Mouse (Mus musculus): ENCODE data around the gene Natd1. TPM values are rescaled to one million over a fixed set of nuclear protein-coding genes. Genes with fewer than 3 reads are reported as not detected.
"Not testable (repeated sequence)": the region's sequence is repeated elsewhere in the genome, so short reads cannot be mapped to it uniquely, and the experiment has no call there.

The Natd1 gene
- polyA plus RNA-seq, 1 experiment from 2014 or later: 32.5 TPM

DNA sequence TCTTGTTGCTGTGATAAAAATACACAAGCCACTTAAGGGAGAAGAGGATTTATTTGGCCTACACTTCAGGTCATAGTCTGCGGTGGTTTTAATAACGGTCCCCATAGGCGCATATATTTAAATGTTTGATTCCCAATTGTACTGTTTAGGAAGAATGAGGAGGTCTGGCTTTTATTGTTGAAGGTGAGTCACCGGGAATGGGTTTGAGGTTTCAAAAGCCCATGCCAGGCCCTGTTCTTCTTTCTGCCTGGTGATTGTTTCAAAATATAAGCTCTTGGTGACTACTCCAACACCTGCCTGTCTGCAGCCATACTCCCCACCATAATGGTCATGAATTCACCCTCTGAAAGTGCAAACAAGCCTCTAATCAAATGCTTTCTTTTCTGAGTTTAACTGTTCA, 34.0 kb downstream of the Natd1 start:
- H3K27me3 ChIP-seq (ENCODE audit: control insufficient read depth, insufficient read depth, low read length): no peaks in the 10 kb centered on the region
- H3K36me3 ChIP-seq (replicated peaks; ENCODE audit: control insufficient read depth, insufficient read depth): 0 out of 2 replicates have a peak, but pooled peaks cover 3% of the 10 kb centered on the region
- DNase-seq (ENCODE audit: low spot score) (no peak), ATAC-seq (ENCODE audit: low FRiP score) (no peak)
- H3K9me3 ChIP-seq (ENCODE audit: control insufficient read depth, low read length): no peaks in the 10 kb centered on the region
- 90% methylated on average over 4 of the region's 4 CpGs for WGBS
- H3K4me2 ChIP-seq (replicated peaks): no peak overlapping the region
- H3K4me1 ChIP-seq (replicated peaks; ENCODE audit: control insufficient read depth, insufficient read depth, low read length): peaks cover 20% of the 10 kb centered on the region
- no peak overlapping the region for H3K27ac ChIP-seq
- H3K9ac ChIP-seq: no peak overlapping the region
- no peak overlapping the region for H3K4me3 ChIP-seq (replicated peaks; ENCODE audit: low read length)

DNA sequence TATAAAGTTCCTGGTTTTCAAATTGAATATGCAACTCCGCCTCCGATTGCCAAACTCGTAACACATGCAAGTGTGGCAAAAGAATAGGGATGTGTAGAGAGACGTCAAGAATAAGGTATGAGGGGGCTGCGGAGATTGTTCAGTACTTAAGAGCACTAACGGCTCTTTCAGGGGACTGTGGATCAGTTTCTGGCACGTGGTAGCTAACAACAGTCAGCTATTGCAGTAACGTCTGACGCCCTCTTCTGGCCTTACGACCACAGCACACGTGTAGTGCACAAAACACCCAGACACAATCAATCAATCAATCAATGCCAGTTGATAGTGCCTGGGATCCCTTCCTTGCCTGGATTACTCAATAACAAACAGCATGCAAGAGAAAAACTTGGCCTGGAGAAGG, 35.1 kb downstream of the Natd1 start:
- H3K4me2 ChIP-seq (replicated peaks): peak overlapping the region; percentile 82
- WGBS: under 1% methylated on average over 11 of the region's 11 CpGs
- no peak for ATAC-seq (ENCODE audit: low FRiP score)

DNA sequence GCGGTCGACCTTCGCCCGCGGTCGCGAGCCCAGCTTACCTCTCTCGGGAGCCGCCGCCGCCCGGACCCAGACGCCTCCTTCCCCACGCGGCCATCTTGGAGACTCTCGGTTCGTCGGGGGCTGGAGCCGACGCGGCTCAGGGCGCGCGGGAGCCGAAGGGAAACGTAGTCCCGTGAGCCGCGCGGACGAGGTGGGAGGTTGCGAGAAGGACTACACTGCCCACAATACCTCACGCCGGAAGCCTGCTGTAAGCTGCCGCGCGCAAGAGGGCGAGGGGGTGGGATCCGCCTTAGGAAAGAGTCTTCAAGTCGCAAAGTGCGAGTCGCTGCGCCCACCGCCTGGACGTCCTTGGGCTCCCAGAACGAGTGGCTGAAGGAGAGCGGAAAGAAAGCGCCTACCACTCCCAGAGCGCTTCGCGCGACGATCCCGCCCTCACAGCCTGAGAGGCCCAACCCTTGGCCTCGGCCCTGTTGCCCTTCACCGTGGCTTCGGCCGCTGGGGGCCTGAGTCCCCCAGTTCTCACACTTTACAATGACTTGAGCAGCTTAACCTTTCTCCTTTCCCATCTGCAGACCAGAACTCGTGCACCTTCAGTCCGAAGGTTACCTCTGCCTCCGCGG, 35.8 kb downstream of the Natd1 start, which contains the start of gene Tmem11:
Gene Tmem11, minus strand, starts transcription at position 598 of the 620 bp plus-strand sequence.
- Histone ChIP-seq H3K9ac (peak within 1 kb of the TSS; percentile 78), H3K36me3 (replicated peaks; ENCODE audit: control insufficient read depth, insufficient read depth) (0 out of 2 replicates have a peak, but pooled peaks cover 5% of the 10 kb centered on the region), H3K4me2 (replicated peaks) (peak within 1 kb of the TSS; percentile 82), H3K27me3 (ENCODE audit: control insufficient read depth, insufficient read depth, low read length) (no peaks in the 10 kb centered on the region), H3K4me1 (replicated peaks; ENCODE audit: control insufficient read depth, insufficient read depth, low read length) (peaks cover 26% of the 10 kb centered on the region), H3K9me3 (ENCODE audit: control insufficient read depth, low read length) (no peaks in the 10 kb centered on the region), H3K4me3 (replicated peaks; ENCODE audit: low read length) (peak within 1 kb of the TSS; percentile 95), H3K27ac (peak within 1 kb of the TSS; percentile 88)
- peak; percentile 96 for DNase-seq (ENCODE audit: low spot score)
- ATAC-seq (ENCODE audit: low FRiP score): peak; percentile 99
- under 1% methylated on average over 62 of the region's 62 CpGs for WGBS

More for the DNA sequence above, 35.1 kb downstream of the Natd1 start:
- peak overlapping the region; percentile 88 for H3K27ac ChIP-seq
- H3K27me3 ChIP-seq (ENCODE audit: control insufficient read depth, insufficient read depth, low read length): no peaks in the 10 kb centered on the region
- H3K36me3 ChIP-seq (replicated peaks; ENCODE audit: control insufficient read depth, insufficient read depth): 0 out of 2 replicates have a peak, but pooled peaks cover 5% of the 10 kb centered on the region
- peak overlapping the region; percentile 70 for H3K9ac ChIP-seq
- DNase-seq (ENCODE audit: low spot score): peak; percentile 67
- H3K9me3 ChIP-seq (ENCODE audit: control insufficient read depth, low read length): no peaks in the 10 kb centered on the region
- peaks cover 26% of the 10 kb centered on the region for H3K4me1 ChIP-seq (replicated peaks; ENCODE audit: control insufficient read depth, insufficient read depth, low read length)
- H3K4me3 ChIP-seq (replicated peaks; ENCODE audit: low read length): peak overlapping the region; percentile 95

DNA sequence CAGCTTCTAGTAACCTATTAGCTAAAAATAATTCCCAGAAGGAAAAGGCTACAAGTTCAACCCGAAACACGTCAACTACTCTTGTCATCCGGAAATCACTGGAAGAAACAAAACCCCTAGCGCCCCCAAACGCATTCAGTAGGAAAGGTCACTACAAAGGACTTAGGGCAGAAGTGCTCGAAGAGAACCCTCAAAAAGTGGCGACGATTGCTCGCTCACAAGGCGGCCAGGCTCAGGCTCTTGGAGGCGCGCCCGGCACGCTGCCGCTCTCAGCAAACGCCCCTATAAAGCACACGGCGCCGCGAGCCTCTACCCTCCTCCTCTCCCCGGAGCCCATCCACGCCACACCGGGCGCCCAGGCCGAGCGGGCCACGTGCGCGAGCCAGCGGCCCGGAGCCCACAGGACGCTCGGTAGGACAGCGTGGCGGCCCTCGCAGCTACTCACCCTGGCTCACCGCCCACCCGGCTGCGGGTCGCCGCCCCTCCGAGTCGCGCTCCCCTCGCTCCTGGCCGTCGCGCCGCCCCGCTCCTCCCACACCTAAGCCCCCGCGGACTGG, 36.4 kb downstream of the Natd1 start:
- Histone ChIP-seq H3K9ac (peak overlapping the region; percentile 78), H3K4me1 (replicated peaks; ENCODE audit: control insufficient read depth, insufficient read depth, low read length) (peaks cover 26% of the 10 kb centered on the region), H3K9me3 (ENCODE audit: control insufficient read depth, low read length) (no peaks in the 10 kb centered on the region), H3K36me3 (replicated peaks; ENCODE audit: control insufficient read depth, insufficient read depth) (0 out of 2 replicates have a peak, but pooled peaks cover 5% of the 10 kb centered on the region), H3K27ac (peak overlapping the region; percentile 88), H3K4me3 (replicated peaks; ENCODE audit: low read length) (peak overlapping the region; percentile 95), H3K4me2 (replicated peaks) (peak overlapping the region; percentile 82), H3K27me3 (ENCODE audit: control insufficient read depth, insufficient read depth, low read length) (no peaks in the 10 kb centered on the region)
- peak; percentile 36 for DNase-seq (ENCODE audit: low spot score)
- 1% methylated on average over 51 of the region's 52 CpGs for WGBS
- peak; percentile 68 for ATAC-seq (ENCODE audit: low FRiP score)

DNA sequence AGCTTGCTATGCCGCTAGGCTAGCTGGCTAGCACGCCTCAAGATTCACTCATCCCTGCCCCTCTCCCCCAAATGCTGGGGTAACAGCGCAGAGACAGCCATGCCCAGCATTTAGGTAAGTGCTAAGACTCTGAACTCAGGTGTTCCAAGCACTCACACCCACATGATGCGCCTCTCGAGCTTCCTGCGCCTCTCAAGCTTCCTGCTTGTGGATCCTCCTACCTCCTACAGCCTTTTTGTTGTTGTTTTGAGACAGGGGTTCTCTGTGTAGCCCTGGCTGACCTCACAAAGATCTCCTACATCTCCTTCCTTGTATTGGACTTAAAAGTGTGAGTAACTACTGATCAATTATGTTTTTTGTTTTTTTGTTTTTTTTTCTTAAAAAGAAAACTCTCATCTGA, 41.4 kb downstream of the Natd1 start:
- no peak for ATAC-seq (ENCODE audit: low FRiP score)
- H3K4me2 ChIP-seq (replicated peaks): no peak overlapping the region
- no peak overlapping the region for H3K4me3 ChIP-seq (replicated peaks; ENCODE audit: low read length)
- WGBS: 89% methylated on average over 6 of the region's 6 CpGs
- DNase-seq (ENCODE audit: low spot score): no peak
- no peak overlapping the region for H3K9ac ChIP-seq
- H3K9me3 ChIP-seq (ENCODE audit: control insufficient read depth, low read length): no peaks in the 10 kb centered on the region
- no peaks in the 10 kb centered on the region for H3K27me3 ChIP-seq (ENCODE audit: control insufficient read depth, insufficient read depth, low read length)
- H3K27ac ChIP-seq: no peak overlapping the region
- H3K36me3 ChIP-seq (replicated peaks; ENCODE audit: control insufficient read depth, insufficient read depth): 0 out of 2 replicates have a peak, but pooled peaks cover 5% of the 10 kb centered on the region
- H3K4me1 ChIP-seq (replicated peaks; ENCODE audit: control insufficient read depth, insufficient read depth, low read length): peaks cover 19% of the 10 kb centered on the region

DNA sequence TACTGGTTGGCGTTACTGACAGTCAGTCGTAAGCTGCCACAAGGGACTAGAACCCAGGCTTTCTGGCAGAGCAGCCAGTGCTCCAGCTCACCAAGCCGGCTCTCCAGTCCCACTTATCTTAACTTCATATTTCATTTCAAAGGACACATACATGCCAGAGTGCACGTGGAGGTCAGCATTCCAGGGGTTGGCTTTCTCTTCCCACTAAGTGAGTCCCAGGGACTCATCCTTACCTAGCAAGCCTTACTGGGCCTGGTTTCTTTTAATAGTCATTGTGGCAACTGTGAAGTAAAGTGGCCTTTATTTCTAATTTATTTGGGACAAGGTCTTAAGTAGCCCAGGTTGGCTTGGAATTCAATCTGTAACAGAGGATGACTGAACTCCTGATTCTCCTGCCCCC, 43.1 kb downstream of the Natd1 start:
- 90% methylated on average over 4 of the region's 4 CpGs for WGBS
- H3K36me3 ChIP-seq (replicated peaks; ENCODE audit: control insufficient read depth, insufficient read depth): 0 out of 2 replicates have a peak, but pooled peaks cover 5% of the 10 kb centered on the region
- H3K27ac ChIP-seq: no peak overlapping the region
- no peak overlapping the region for H3K4me2 ChIP-seq (replicated peaks)
- no peak for DNase-seq (ENCODE audit: low spot score)
- H3K27me3 ChIP-seq (ENCODE audit: control insufficient read depth, insufficient read depth, low read length): no peaks in the 10 kb centered on the region
- no peak overlapping the region for H3K4me3 ChIP-seq (replicated peaks; ENCODE audit: low read length)
- no peak for ATAC-seq (ENCODE audit: low FRiP score)
- no peak overlapping the region for H3K9ac ChIP-seq
- H3K4me1 ChIP-seq (replicated peaks; ENCODE audit: control insufficient read depth, insufficient read depth, low read length): peaks cover 8% of the 10 kb centered on the region; the same call in 1 of the 2 replicates
- H3K9me3 ChIP-seq (ENCODE audit: control insufficient read depth, low read length): no peaks in the 10 kb centered on the region

DNA sequence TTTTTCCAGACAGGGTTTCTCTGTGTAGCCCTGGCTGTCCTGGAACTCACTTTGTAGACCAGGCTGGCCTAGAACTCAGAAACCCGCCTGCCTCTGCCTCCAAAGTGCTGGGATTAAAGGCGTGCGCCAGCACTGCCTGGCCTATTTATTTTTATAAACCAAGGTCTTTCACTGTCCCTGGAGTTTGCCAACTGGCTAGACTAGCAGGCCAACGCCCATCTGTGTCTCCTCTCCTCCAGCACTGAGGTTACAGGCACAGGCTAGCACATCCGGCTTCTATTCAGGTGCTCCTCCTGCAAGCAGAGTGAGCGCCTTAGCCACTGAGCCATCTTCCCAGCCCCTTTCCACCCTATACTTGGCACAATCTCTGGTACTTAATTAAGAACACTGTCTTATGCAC, 45.1 kb downstream of the Natd1 start:
- not testable (repeated sequence) for H3K4me3 ChIP-seq (replicated peaks; ENCODE audit: low read length); ATAC-seq (ENCODE audit: low FRiP score); H3K36me3 ChIP-seq (replicated peaks; ENCODE audit: control insufficient read depth, insufficient read depth); H3K27me3 ChIP-seq (ENCODE audit: control insufficient read depth, insufficient read depth, low read length); H3K4me2 ChIP-seq (replicated peaks); H3K9me3 ChIP-seq (ENCODE audit: control insufficient read depth, low read length); DNase-seq (ENCODE audit: low spot score); H3K9ac ChIP-seq; H3K4me1 ChIP-seq (replicated peaks; ENCODE audit: control insufficient read depth, insufficient read depth, low read length); H3K27ac ChIP-seq
- 97% methylated on average over 6 of the region's 6 CpGs for WGBS

DNA sequence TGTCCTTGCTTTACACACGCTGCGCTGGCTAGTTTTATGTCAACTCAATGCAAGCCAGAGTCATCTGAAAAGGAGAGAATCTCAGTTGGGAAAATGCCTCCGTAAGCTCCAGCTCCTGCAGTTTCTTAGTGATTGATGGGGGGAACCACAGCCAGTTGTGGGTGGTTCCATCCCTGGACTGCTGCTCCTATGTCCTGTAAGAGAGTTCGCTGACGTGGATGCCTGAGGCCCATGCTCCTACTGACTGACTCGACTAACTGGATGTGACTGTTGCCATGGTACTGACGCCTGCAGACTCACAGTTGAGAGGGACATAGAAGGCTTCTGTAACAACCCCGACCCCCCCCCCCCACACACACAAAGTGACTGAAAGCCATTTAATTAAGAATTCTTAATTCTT, 46.6 kb downstream of the Natd1 start:
- Histone ChIP-seq H3K9me3 (ENCODE audit: control insufficient read depth, low read length) (no peaks in the 10 kb centered on the region), H3K27me3 (ENCODE audit: control insufficient read depth, insufficient read depth, low read length) (no peaks in the 10 kb centered on the region), H3K27ac (no peak overlapping the region), H3K4me3 (replicated peaks; ENCODE audit: low read length) (no peak overlapping the region), H3K4me1 (replicated peaks; ENCODE audit: control insufficient read depth, insufficient read depth, low read length) (no peaks in the 10 kb centered on the region), H3K36me3 (replicated peaks; ENCODE audit: control insufficient read depth, insufficient read depth) (peaks cover 24% of the 10 kb centered on the region), H3K9ac (no peak overlapping the region), H3K4me2 (replicated peaks) (no peak overlapping the region)
- ATAC-seq (ENCODE audit: low FRiP score): no peak
- WGBS: 46% methylated on average over 8 of the region's 8 CpGs
- no peak for DNase-seq (ENCODE audit: low spot score)

DNA sequence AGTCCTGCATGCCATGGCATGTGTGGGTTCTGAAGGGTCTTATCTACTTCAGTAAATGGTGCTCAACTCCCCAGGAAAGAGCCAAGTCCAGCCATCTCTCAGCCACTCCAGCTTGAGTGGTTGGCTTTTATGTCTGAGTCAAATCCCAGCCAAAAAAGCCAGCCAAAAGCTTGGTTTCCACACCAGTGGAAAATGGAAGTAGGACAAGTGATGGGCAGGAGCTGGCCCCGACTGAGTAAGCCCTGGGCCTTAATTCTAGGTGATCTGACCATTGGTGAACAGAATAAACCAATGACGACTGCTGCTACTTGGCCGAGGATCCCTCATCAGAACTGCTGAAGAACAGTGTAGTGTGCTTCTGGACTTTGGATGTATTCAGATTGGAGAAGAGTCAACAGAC, 47.1 kb downstream of the Natd1 start:
- no peaks in the 10 kb centered on the region for H3K27me3 ChIP-seq (ENCODE audit: control insufficient read depth, insufficient read depth, low read length)
- no peak overlapping the region for H3K4me3 ChIP-seq (replicated peaks; ENCODE audit: low read length)
- H3K27ac ChIP-seq: no peak overlapping the region
- DNase-seq (ENCODE audit: low spot score) (no peak), ATAC-seq (ENCODE audit: low FRiP score) (no peak)
- H3K9me3 ChIP-seq (ENCODE audit: control insufficient read depth, low read length): no peaks in the 10 kb centered on the region
- H3K4me2 ChIP-seq (replicated peaks): no peak overlapping the region
- H3K36me3 ChIP-seq (replicated peaks; ENCODE audit: control insufficient read depth, insufficient read depth): peaks cover 29% of the 10 kb centered on the region
- H3K9ac ChIP-seq: no peak overlapping the region
- 86% methylated on average over 3 of the region's 3 CpGs for whole genome bisulfite sequencing
- no peaks in the 10 kb centered on the region for H3K4me1 ChIP-seq (replicated peaks; ENCODE audit: control insufficient read depth, insufficient read depth, low read length)

Data from hindbrain, embryonic 14.5 days (tissue).